Mouse (Mus musculus) E14TG2a.4 (cell line): Measurements from ENCODE around the gene Dgkz.

Experiments used
- CTCF ChIP-seq: conservative IDR thresholded peaks from 2 replicates; pipeline ENCODE4 v1.5.1; 2014; ENCODE audit warnings: low read length
- NANOG ChIP-seq: IDR thresholded peaks from 2 replicates; pipeline ENCODE4 v1.6.1; 2014; ENCODE audit warnings: borderline replicate concordance, low read length, mixed read lengths
- POU5F1 ChIP-seq: IDR thresholded peaks from 2 replicates; pipeline ENCODE4 v1.6.1; 2014; ENCODE audit warnings: low read length, borderline replicate concordance

GRCm38 (mm10) chr2:91923415-91924337, 52.0 kb downstream of the Dgkz start:
- TF ChIP-seq CTCF (peak; percentile 48), POU5F1 (no peak), NANOG (no peak)
